Mouse (Mus musculus) effector memory CD4-positive, alpha-beta T cell, adult 5 months (primary cell): ENCODE data around the gene Zscan4-ps3. TPM values are rescaled to one million over a fixed set of nuclear protein-coding genes. Genes with fewer than 3 reads are reported as not detected.

Experiments used
- polyA plus RNA-seq: library from polyadenylated mRNA; unstranded; fragments of 100-300 nt; shearing (Covaris generic); gene quantifications from one replicate; pipeline ENCODE4 v1.2.1, GENCODE M21; 2017

Zscan4-ps3 gene
- not detected for polyA plus RNA-seq

DNA sequence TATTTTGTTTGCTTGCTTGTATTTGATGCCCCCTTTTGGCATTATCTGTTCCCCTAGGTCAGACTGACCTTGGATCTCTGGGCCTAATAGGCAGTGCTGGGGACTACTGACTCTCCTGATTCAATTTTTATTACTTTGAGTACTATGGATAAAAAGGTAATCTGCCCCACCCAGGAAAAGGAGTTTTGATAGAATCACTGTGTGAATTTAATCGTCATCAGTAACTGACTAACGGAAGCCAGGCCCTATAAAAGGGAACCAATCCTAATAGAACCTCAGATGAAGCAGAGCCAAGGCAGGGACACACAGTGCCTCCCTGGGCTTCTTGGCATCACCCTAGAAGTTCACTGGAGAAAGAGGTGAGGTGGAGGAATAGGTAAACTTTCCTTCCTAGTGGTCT is at the start of gene Zscan4-ps3:
Gene Zscan4-ps3 (plus strand): TSS at position 301 of the 400 bp plus-strand sequence.

Other genes starting within 250 kb of the Zscan4-ps3 start
- gene Zscan4f, start 211.4 kb upstream of the Zscan4-ps3 start, polyA plus RNA-seq = not detected
- not detected for gene Zscan4-ps2, start 95.0 kb upstream of the Zscan4-ps3 start, polyA plus RNA-seq
- gene Vmn1r72, start 70.8 kb downstream of the Zscan4-ps3 start, polyA plus RNA-seq = not detected
- 0.27 TPM for gene Vmn1r73, start 121.0 kb downstream of the Zscan4-ps3 start, polyA plus RNA-seq
- not detected for gene Vmn1r74, start 224.7 kb downstream of the Zscan4-ps3 start, polyA plus RNA-seq